Mouse (Mus musculus) embryonic fibroblast, embryonic 13.5 days (primary cell): Measurements from ENCODE around the gene Cadm4. TPM values are rescaled to one million over a fixed set of nuclear protein-coding genes. Genes with fewer than 3 reads are reported as not detected.

ENCODE experiments used
- H3K27ac ChIP-seq: 2 replicates; pipeline ENCODE4 v1.5.1; 2012; ENCODE audit warnings: low read length, control low read depth, inconsistent platforms; ENCODE audit not compliant: insufficient read depth
- H3K4me1 ChIP-seq: 2 replicates; pipeline ENCODE4 v1.6.1; 2011; ENCODE audit warnings: low read length; ENCODE audit not compliant: control insufficient read depth, insufficient read depth
- H3K4me3 ChIP-seq: 2 replicates; pipeline ENCODE4 v1.5.1; 2011; ENCODE audit warnings: mild to moderate bottlenecking, control low read depth, low read length; ENCODE audit not compliant: insufficient read depth
- CTCF ChIP-seq: IDR thresholded peaks from 2 replicates; pipeline ENCODE4 v1.5.1; 2011; ENCODE audit warnings: mild to moderate bottlenecking, control low read depth, low read length, moderate library complexity, borderline replicate concordance; ENCODE audit not compliant: insufficient read depth
- POLR2A ChIP-seq: IDR thresholded peaks from 2 replicates; pipeline ENCODE4 v1.6.1; 2011; ENCODE audit warnings: low read depth, mild to moderate bottlenecking, control low read depth, low read length, moderate library complexity
- polyA plus RNA-seq: library from polyadenylated mRNA; stranded (reverse); fragments of >200 nt; gene quantifications from 2 replicates; pipeline ENCODE4 v1.2.4, GENCODE M21; 2011; ENCODE audit warnings: low read depth; ENCODE audit not compliant: missing spikeins, insufficient read length

The Cadm4 gene
- polyA plus RNA-seq, 1 experiment = 3.3 TPM

- Histone ChIP-seq H3K27ac (no peak overlapping the region), H3K4me3 (no peak overlapping the region), H3K4me1 (0 out of 2 replicates have a peak, but pooled peaks cover 6% of the 10 kb centered on the region)
- TF ChIP-seq CTCF = no peak
- no peak for TF ChIP-seq POLR2A
Observed at GRCm38 (mm10) chr7:24448782-24449517, 32.9 kb upstream of the Cadm4 start.

DNA sequence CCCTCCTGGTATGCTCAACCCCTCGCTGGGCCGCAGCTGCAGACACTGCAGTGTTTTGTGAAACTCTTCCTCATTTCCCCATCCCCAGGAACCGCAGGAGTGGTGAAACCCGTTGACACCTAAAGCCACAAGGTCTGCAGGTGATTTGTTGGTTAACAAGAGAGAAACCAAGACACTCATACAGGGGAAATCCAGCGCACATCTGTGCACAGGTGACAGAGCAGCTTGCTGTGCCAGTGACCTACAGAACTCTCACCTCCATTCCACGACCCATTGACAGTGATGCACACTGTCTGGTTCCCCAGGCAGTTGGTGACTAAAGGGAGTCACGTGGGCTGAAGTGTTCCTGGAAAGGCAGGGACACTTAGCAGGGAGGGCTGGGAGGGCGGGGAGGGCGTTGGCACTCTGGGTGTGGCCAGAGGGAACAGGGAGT lies 31.2 kb upstream of the Cadm4 start:
- Histone ChIP-seq H3K27ac (no peak overlapping the region), H3K4me1 (0 out of 2 replicates have a peak, but pooled peaks cover 6% of the 10 kb centered on the region), H3K4me3 (no peak overlapping the region)
- TF ChIP-seq CTCF (no peak), POLR2A (no peak)

- H3K4me3 ChIP-seq = no peak within 1 kb of the TSS
- H3K27ac ChIP-seq = no peak within 1 kb of the TSS
- 0 out of 2 replicates have a peak, but pooled peaks cover 6% of the 10 kb centered on the region for H3K4me1 ChIP-seq
- no peak for TF ChIP-seq POLR2A
- no peak for TF ChIP-seq CTCF
Observed at GRCm38 (mm10) chr7:24451855-24452311, 29.9 kb upstream of the Cadm4 start, which contains the start of gene Irgc1. Irgc1 (minus strand) TSS chr7:24452297.

DNA sequence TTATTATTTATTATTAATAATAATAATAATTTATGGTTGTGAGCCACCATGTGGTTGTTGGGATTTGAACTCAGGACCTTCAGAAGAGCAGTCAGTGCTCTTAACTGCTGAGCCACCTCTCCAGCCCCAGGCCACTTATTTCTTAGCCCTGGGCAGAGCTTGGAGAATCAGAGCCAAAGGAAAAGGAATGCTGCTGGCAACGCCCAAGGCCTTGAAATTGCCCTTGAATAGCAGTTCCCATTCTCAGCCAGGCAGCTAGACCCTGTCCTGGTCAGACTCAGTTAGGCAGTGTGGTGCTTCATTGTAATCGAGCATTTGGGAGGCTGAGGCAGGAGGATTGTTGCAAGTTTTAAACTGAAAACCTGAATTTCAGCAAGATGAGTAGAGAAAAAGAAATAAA lies 27.6 kb upstream of the Cadm4 start:
- TF ChIP-seq POLR2A (no peak), CTCF (no peak)
- no peak overlapping the region for H3K27ac ChIP-seq
- 0 out of 2 replicates have a peak, but pooled peaks cover 9% of the 10 kb centered on the region for H3K4me1 ChIP-seq
- H3K4me3 ChIP-seq = no peak overlapping the region

DNA sequence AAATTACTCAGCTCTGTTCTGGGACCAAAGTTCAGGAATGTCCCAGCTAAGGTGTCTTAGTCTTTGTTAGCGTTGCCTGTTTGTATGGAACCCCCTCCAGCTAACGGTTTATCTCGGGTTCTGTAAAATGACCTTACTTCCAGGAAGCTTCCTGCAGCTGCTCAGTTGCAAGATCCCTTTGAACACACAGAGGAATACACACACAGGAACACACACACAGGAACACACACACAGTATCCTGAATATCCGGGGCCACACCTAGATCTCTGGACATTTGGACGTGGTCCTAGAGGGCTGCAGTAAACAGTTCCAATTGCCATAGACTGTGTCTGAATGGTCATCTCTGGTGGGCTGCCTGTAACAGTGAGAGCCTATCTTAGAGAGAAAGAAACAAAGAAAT lies 26.1 kb upstream of the Cadm4 start:
- TF ChIP-seq CTCF (no peak), POLR2A (no peak)
- H3K4me1 ChIP-seq = peaks cover 17% of the 10 kb centered on the region; the same call in 1 of the 2 replicates

DNA sequence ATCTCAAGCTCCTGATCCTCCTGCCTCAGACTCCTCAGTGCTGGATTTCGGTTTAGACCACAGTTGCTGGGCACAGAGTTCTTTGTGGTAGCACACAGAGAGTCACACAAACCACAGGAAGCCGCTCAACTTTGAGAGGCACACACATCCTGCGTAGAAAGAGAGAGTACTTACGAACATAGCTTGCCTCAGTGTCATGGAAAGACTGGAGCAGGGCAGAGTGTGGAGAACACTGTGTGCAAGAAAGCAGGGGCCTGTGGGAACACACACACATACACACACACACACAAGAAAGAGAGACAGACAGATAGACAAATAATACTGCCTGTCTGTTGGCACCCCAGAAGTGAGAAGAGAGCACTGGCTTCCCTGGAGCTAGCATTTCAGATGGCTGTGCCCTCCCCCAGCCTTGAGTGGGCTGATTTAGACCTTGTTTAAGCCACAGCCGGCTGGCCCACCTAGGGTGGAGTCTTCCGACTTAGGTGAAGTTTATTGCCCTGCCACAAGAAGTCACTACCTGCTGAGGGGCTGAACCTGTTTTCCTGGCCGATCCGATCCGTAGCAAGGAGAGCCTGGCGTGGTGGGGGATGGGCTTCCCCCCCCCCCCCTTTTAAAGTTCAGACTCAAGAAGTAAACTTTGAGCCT lies 24.0 kb upstream of the Cadm4 start:
- peaks cover 15% of the 10 kb centered on the region for H3K4me1 ChIP-seq
- no peak overlapping the region for H3K27ac ChIP-seq
- no peak for TF ChIP-seq POLR2A
- no peak for TF ChIP-seq CTCF
- H3K4me3 ChIP-seq = no peak overlapping the region

More for the DNA sequence above, 26.1 kb upstream of the Cadm4 start:
- no peak overlapping the region for H3K4me3 ChIP-seq
- H3K27ac ChIP-seq = no peak overlapping the region

- Histone ChIP-seq H3K27ac (peak overlapping the region; percentile 67), H3K4me3 (no peak overlapping the region), H3K4me1 (peaks cover 15% of the 10 kb centered on the region)
- TF ChIP-seq POLR2A (no peak), CTCF (no peak)
Observed at GRCm38 (mm10) chr7:24459440-24459839, 22.4 kb upstream of the Cadm4 start.

- Histone ChIP-seq H3K4me1 (peaks cover 15% of the 10 kb centered on the region), H3K27ac (peak overlapping the region; percentile 67), H3K4me3 (no peak overlapping the region)
- no peak for TF ChIP-seq POLR2A
- no peak for TF ChIP-seq CTCF
Observed at GRCm38 (mm10) chr7:24459843-24460242, 22.0 kb upstream of the Cadm4 start.

GRCm38 (mm10) chr7:24461376-24462051 lies 20.3 kb upstream of the Cadm4 start:
- TF ChIP-seq POLR2A (no peak), CTCF (no peak)
- H3K4me3 ChIP-seq = no peak overlapping the region
- H3K27ac ChIP-seq = peak overlapping the region; percentile 77
- peaks cover 15% of the 10 kb centered on the region for H3K4me1 ChIP-seq
